Mouse (Mus musculus): ENCODE data around the gene Dmgdh.

DNA sequence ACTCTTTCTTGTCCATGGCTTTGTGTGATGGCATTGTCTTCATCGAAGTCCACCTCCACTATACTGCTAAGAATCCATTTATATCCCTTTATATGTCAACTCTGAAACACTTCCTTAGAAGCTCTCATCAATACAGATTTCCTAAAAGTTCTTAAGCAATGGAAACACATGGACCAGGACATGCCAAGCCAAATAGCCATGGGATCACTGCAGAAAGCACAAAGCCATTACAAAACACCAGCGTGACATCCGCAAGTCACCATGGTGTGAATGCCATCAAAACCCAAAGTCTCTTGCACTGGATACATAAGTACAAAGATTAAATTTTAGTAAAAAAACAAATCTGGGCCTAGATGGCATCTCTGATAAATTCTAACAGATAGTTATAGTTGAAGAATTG is 15.3 kb downstream of the Dmgdh start:
- TF ChIP-seq CTCF (IDR thresholded peaks at IDR 0.05; ENCODE audit: borderline replicate concordance, insufficient read depth, low read depth, low read length): no peak
- TF ChIP-seq POLR2A (IDR thresholded peaks at IDR 0.05; ENCODE audit: borderline replicate concordance, insufficient read depth, low read length): no peak

Measured in cerebellum, adult 2 months (tissue).